8 mouse cellular contexts compared by ENCODE assay signal in the genomic region with DNA sequence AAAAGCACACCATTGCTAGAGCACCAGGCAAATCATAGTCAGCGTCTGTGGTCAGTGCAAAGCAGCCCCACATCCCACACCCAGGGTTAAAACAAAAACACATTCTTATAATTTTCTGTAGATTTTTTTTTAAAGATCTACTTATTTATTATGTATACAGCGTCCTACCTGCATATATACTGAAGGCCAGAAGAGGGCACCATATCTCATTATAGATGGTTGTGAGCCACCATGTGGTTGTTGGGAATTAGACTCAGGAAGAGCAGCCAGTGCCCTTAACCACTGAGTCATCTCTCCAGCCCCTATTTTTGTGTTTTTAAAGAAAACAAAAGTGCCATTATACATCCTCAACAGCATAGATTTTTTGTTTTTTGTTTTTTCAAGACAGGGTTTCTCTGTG. TPM values are rescaled to one million over a fixed set of nuclear protein-coding genes. Genes with fewer than 3 reads are reported as not detected.
A peak's percentile ranks its signal among the peaks of the same experiment; 100 is the strongest.
DNase-seq lines count a peak whose midpoint lies in the region; ATAC-seq and TF ChIP-seq lines count a peak whose summit lies in the region.

No protein-coding gene starts in this region.

- 28% methylated on average over 2 of the region's 2 CpGs for WGBS in heart, embryonic 10.5 days
- 31% methylated on average over 2 of the region's 2 CpGs for WGBS in midbrain, postnatal 0 days
- WGBS in midbrain, embryonic 16.5 days: 30% methylated on average over 2 of the region's 2 CpGs

- peaks cover 13% of the 10 kb centered on the region for H3K4me1 ChIP-seq in heart, embryonic 10.5 days
- no peaks in the 10 kb centered on the region for H3K4me1 ChIP-seq in midbrain, postnatal 0 days (ENCODE audit: insufficient read depth, low read length)
- peaks cover 14% of the 10 kb centered on the region for H3K4me1 ChIP-seq in midbrain, embryonic 16.5 days (ENCODE audit: control insufficient read depth, insufficient read depth, low read length)

- H3K4me3 ChIP-seq in heart, embryonic 10.5 days: no peak overlapping the region
- no peak overlapping the region for H3K4me3 ChIP-seq in midbrain, postnatal 0 days (ENCODE audit: low read depth, low read length)
- no peak overlapping the region for H3K4me3 ChIP-seq in midbrain, embryonic 16.5 days (ENCODE audit: low read depth, low read length)

- no peak for TF ChIP-seq POLR2A in brain, embryonic 14.5 days (IDR thresholded peaks at IDR 0.05; ENCODE audit: borderline replicate concordance, extremely low read depth, insufficient read depth, insufficient read length, poor library complexity, severe bottlenecking)

- no peak overlapping the region for H3K27ac ChIP-seq in heart, embryonic 10.5 days
- H3K27ac ChIP-seq in midbrain, postnatal 0 days (ENCODE audit: low read depth, low read length): no peak overlapping the region
- no peak overlapping the region for H3K27ac ChIP-seq in midbrain, embryonic 16.5 days (ENCODE audit: low read length)

- H3K9me3 ChIP-seq in heart, embryonic 10.5 days: no peaks in the 10 kb centered on the region
- no peaks in the 10 kb centered on the region for H3K9me3 ChIP-seq in midbrain, postnatal 0 days (ENCODE audit: low read length)
- H3K9me3 ChIP-seq in midbrain, embryonic 16.5 days (replicated peaks; ENCODE audit: control insufficient read depth, low read length, poor library complexity, severe bottlenecking): no peaks in the 10 kb centered on the region

- H3K27me3 ChIP-seq in heart, embryonic 10.5 days (ENCODE audit: insufficient read depth, poor library complexity, severe bottlenecking): no peaks in the 10 kb centered on the region
- no peaks in the 10 kb centered on the region for H3K27me3 ChIP-seq in midbrain, postnatal 0 days (ENCODE audit: insufficient read depth, low read length)
- H3K27me3 ChIP-seq in midbrain, embryonic 16.5 days (ENCODE audit: control insufficient read depth, insufficient read depth, low read depth, low read length): no peaks in the 10 kb centered on the region

- ATAC-seq in midbrain, postnatal 0 days (ENCODE audit: low FRiP score): no peak
- no peak for ATAC-seq in midbrain, embryonic 16.5 days
- no peak for ATAC-seq in inflammation-experienced regulatory T-cells, adult 6 months

- no peak overlapping the region for H3K4me2 ChIP-seq in midbrain, postnatal 0 days (ENCODE audit: low read depth, low read length, poor library complexity, severe bottlenecking)
- H3K4me2 ChIP-seq in midbrain, embryonic 16.5 days (ENCODE audit: low read length): no peak overlapping the region

- peak; percentile 38 for DNase-seq in heart, adult 8-10 months (ENCODE audit: low spot score)
- DNase-seq in heart, embryonic 10.5 days (ENCODE audit: low spot score): no peak
- DNase-seq in midbrain, postnatal 0 days (ENCODE audit: low spot score): peak; percentile 70
- DNase-seq in brain, embryonic 14.5 days (ENCODE audit: low read depth): peak; percentile 63
- DNase-seq in natural killer cell, adult 2 months (ENCODE audit: low spot score in 2 of 2): peak; percentile 27 to 37
- DNase-seq in spleen, adult 12 weeks (ENCODE audit: low spot score): no peak

- H3K9ac ChIP-seq in midbrain, postnatal 0 days (replicated peaks; ENCODE audit: low read length, poor library complexity, severe bottlenecking): no peak overlapping the region
- no peak overlapping the region for H3K9ac ChIP-seq in midbrain, embryonic 16.5 days (ENCODE audit: low read depth, low read length)

- peak; percentile 86 for TF ChIP-seq CTCF in midbrain, postnatal 0 days (IDR thresholded peaks at IDR 0.05)
- TF ChIP-seq CTCF in brain, embryonic 14.5 days (IDR thresholded peaks at IDR 0.05; ENCODE audit: borderline replicate concordance, extremely low read depth, insufficient read depth, insufficient read length): peak; percentile 44; the same call in 1 of the 2 replicates

- H3K36me3 ChIP-seq in heart, embryonic 10.5 days: no peaks in the 10 kb centered on the region
- H3K36me3 ChIP-seq in midbrain, postnatal 0 days (ENCODE audit: insufficient read depth, low read length): no peaks in the 10 kb centered on the region
- H3K36me3 ChIP-seq in midbrain, embryonic 16.5 days (ENCODE audit: control insufficient read depth, insufficient read depth, low read length): no peaks in the 10 kb centered on the region

RNA-seq across cellular contexts. Expression of a gene that starts 4.4 kb away (rescaled TPM):
- 10 to 100 TPM; 24.9 to 27.6 (median 25.8) TPM for total RNA-seq in heart, adult 8-10 months (2022)
- 5.9 and 7.2 TPM in 2 replicates for polyA plus RNA-seq in heart, embryonic 10.5 days (2016; fragmentation: Nextera tagmentation; extraction: Ambion mirVana)
- 88.2 and 93.2 TPM in 2 replicates for total RNA-seq in midbrain, postnatal 0 days (2014; rRNA removed)
- 12.3 and 14.7 TPM in 2 replicates for polyA plus RNA-seq in midbrain, postnatal 0 days (2015; fragmentation: Nextera tagmentation; extraction: Ambion mirVana)
- 13.1 and 13.5 TPM in 2 replicates for polyA plus RNA-seq in midbrain, embryonic 16.5 days (2015; fragmentation: Nextera tagmentation; extraction: Ambion mirVana)
- polyA plus RNA-seq in brain, embryonic 14.5 days (2012; rRNA removed): 88.2 and 94.3 TPM in 2 replicates
- polyA plus RNA-seq in inflammation-experienced regulatory T-cells, adult 6 months (2017; shearing (Covaris generic)): 10 to 100 TPM in 2 of 3 experiments, 1 to 10 TPM in 1; 9.1 to 29.1 (median 14.0) TPM

RNA-seq across cellular contexts. Expression of a gene that starts 4.8 kb away (rescaled TPM):
- 10 to 100 TPM; 14.8 to 19.9 (median 17.6) TPM for total RNA-seq in heart, adult 8-10 months (2022)
- polyA plus RNA-seq in heart, embryonic 10.5 days (2016; fragmentation: Nextera tagmentation; extraction: Ambion mirVana): 3.9 and 6.8 TPM in 2 replicates
- 141 and 168 TPM in 2 replicates for total RNA-seq in midbrain, postnatal 0 days (2014; rRNA removed)
- 8.1 and 10.6 TPM in 2 replicates for polyA plus RNA-seq in midbrain, postnatal 0 days (2015; fragmentation: Nextera tagmentation; extraction: Ambion mirVana)
- polyA plus RNA-seq in midbrain, embryonic 16.5 days (2015; fragmentation: Nextera tagmentation; extraction: Ambion mirVana): 11.8 and 14.3 TPM in 2 replicates
- 75.4 and 84.1 TPM in 2 replicates for polyA plus RNA-seq in brain, embryonic 14.5 days (2012; rRNA removed)
- 1 to 10 TPM; 6.5 to 9.0 (median 8.8) TPM for polyA plus RNA-seq in inflammation-experienced regulatory T-cells, adult 6 months (2017; shearing (Covaris generic))

RNA-seq across cellular contexts. Expression of a gene that starts 35.3 kb away (rescaled TPM):
- total RNA-seq in heart, adult 8-10 months (2022): 1 to 10 TPM; 2.3 to 4.1 (median 3.6) TPM
- 65.5 and 66.2 TPM in 2 replicates for polyA plus RNA-seq in heart, embryonic 10.5 days (2016; fragmentation: Nextera tagmentation; extraction: Ambion mirVana)
- total RNA-seq in midbrain, postnatal 0 days (2014; rRNA removed): 17.7 and 30.7 TPM in 2 replicates
- 23.8 and 28.9 TPM in 2 replicates for polyA plus RNA-seq in midbrain, postnatal 0 days (2015; fragmentation: Nextera tagmentation; extraction: Ambion mirVana)
- 21.1 and 26.9 TPM in 2 replicates for polyA plus RNA-seq in midbrain, embryonic 16.5 days (2015; fragmentation: Nextera tagmentation; extraction: Ambion mirVana)
- 33.2 and 45.4 TPM in 2 replicates for polyA plus RNA-seq in brain, embryonic 14.5 days (2012; rRNA removed)
- 10 to 100 TPM; 30.9 to 38.9 (median 31.7) TPM for polyA plus RNA-seq in inflammation-experienced regulatory T-cells, adult 6 months (2017; shearing (Covaris generic))

RNA-seq across cellular contexts. Expression of a gene that starts 42.5 kb away (rescaled TPM):
- 100 to 1,000 TPM in 1 of 4 experiments, 10 to 100 TPM in 3; 93.9 to 101 (median 96.8) TPM for total RNA-seq in heart, adult 8-10 months (2022)
- polyA plus RNA-seq in heart, embryonic 10.5 days (2016; fragmentation: Nextera tagmentation; extraction: Ambion mirVana): 31.3 and 32.5 TPM in 2 replicates
- total RNA-seq in midbrain, postnatal 0 days (2014; rRNA removed): 43.7 and 51.3 TPM in 2 replicates
- polyA plus RNA-seq in midbrain, postnatal 0 days (2015; fragmentation: Nextera tagmentation; extraction: Ambion mirVana): 38.9 and 42.2 TPM in 2 replicates
- polyA plus RNA-seq in midbrain, embryonic 16.5 days (2015; fragmentation: Nextera tagmentation; extraction: Ambion mirVana): 22.6 and 27.0 TPM in 2 replicates
- polyA plus RNA-seq in brain, embryonic 14.5 days (2012; rRNA removed): 19.1 and 19.2 TPM in 2 replicates
- 1 to 10 TPM; 1.5 to 3.4 (median 3.4) TPM for polyA plus RNA-seq in inflammation-experienced regulatory T-cells, adult 6 months (2017; shearing (Covaris generic))

RNA-seq across cellular contexts. Expression of a gene that starts 49.5 kb away (rescaled TPM):
- 1 to 10 TPM; 5.3 to 6.3 (median 6.0) TPM for total RNA-seq in heart, adult 8-10 months (2022)
- 52.1 and 72.0 TPM in 2 replicates for polyA plus RNA-seq in heart, embryonic 10.5 days (2016; fragmentation: Nextera tagmentation; extraction: Ambion mirVana)
- total RNA-seq in midbrain, postnatal 0 days (2014; rRNA removed): 38.4 and 47.6 TPM in 2 replicates
- 55.9 and 60.8 TPM in 2 replicates for polyA plus RNA-seq in midbrain, postnatal 0 days (2015; fragmentation: Nextera tagmentation; extraction: Ambion mirVana)
- polyA plus RNA-seq in midbrain, embryonic 16.5 days (2015; fragmentation: Nextera tagmentation; extraction: Ambion mirVana): 63.0 and 67.3 TPM in 2 replicates
- polyA plus RNA-seq in brain, embryonic 14.5 days (2012; rRNA removed): 48.1 and 53.8 TPM in 2 replicates
- polyA plus RNA-seq in inflammation-experienced regulatory T-cells, adult 6 months (2017; shearing (Covaris generic)): 10 to 100 TPM; 22.8 to 37.1 (median 34.9) TPM

Comparison
In these comparisons a context has a peak if more than half of its experiments do, and no peak if none do; other contexts are left out.
1. DNase-seq: peak in heart, adult 8-10 months (single experiment), midbrain, postnatal 0 days (single experiment), brain, embryonic 14.5 days (single experiment) and natural killer cell, adult 2 months (2 of 2); none in heart, embryonic 10.5 days (single experiment) and spleen, adult 12 weeks (single experiment).